In the genomic region with DNA sequence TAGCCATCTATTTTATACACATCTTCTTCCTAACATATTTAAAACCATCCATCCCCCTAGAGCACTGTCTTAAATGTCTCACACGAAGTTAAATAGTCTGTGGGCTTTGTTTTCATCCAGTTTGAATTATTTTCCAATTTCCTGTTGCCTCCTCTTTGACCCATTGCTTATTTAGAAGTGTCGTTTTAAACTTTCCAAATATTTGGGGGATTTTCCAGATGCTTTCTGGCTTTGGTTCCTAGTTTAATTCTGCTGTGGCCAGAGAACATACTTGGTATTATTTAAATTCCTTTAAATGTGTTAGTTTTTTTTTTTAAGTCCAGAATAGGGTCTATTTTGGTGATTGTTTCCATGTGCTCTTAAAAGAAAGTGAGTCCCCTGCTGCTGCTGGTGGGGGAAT, we compare ENCODE assay signal across 28 mouse cellular contexts.
DNase-seq lines count a peak whose midpoint lies in the region; ATAC-seq and TF ChIP-seq lines count a peak whose summit lies in the region.
"Had no signal": no experiment of that assay in that cellular context is flagged by ENCODE, and none has a peak within 500 bp of the region (broad histone marks: within the 10 kb centered on the region; RNA-seq: fewer than 3 reads in every experiment).

No protein-coding gene starts in this region.

- no peak overlapping the region for H3K9ac ChIP-seq in kidney, embryonic 15.5 days
- H3K9ac ChIP-seq in kidney, embryonic 14.5 days (ENCODE audit: low read depth, low read length): no peak overlapping the region
- H3K9ac ChIP-seq in liver, adult 2 months (ENCODE audit: low read depth, low read length): no peak overlapping the region
- H3K9ac ChIP-seq: embryonic facial prominence, embryonic 13.5 days; forebrain, embryonic 13.5 days; heart, embryonic 15.5 days; liver, embryonic 12.5 days; liver, postnatal 0 days; neural tube, embryonic 12.5 days had no signal

- no peak for TF ChIP-seq POLR2A in liver, adult 2 months (IDR thresholded peaks at IDR 0.05; ENCODE audit: extremely low read depth, insufficient read depth, low read length)
- TF ChIP-seq POLR2A in lung, adult 2 months (IDR thresholded peaks at IDR 0.05; ENCODE audit: borderline replicate concordance, extremely low read depth, low read depth, low read length): no peak

- ATAC-seq in kidney, embryonic 15.5 days (replicated peaks; ENCODE audit: low FRiP score): no peak
- ATAC-seq in kidney, embryonic 14.5 days (ENCODE audit: low FRiP score, low TSS enrichment): no peak
- ATAC-seq: CD4-positive, CD25-positive, alpha-beta regulatory T cell, adult 4 months; forebrain, embryonic 13.5 days; hindbrain, embryonic 16.5 days; liver, embryonic 12.5 days; liver, postnatal 0 days; midbrain, embryonic 16.5 days had no signal

- no peak for TF ChIP-seq CTCF in liver, adult 2 months (IDR thresholded peaks at IDR 0.05; ENCODE audit: low read depth, low read length)
- TF ChIP-seq CTCF in lung, adult 2 months (IDR thresholded peaks at IDR 0.05; ENCODE audit: insufficient read depth, low read length): no peak

- peak; percentile 46 for DNase-seq in liver, adult 2 months (ENCODE audit: extremely low read depth, low read depth, low spot score)
- no peak for DNase-seq in liver
- peak; percentile 25 for DNase-seq in lung, postnatal 10 days
- DNase-seq in lung, adult 2 months: no peak
- DNase-seq in layer of hippocampus, postnatal 10 days (ENCODE audit: low spot score in 2 of 2): no peak
- DNase-seq: adrenal gland, postnatal 25 days; cerebellum, adult 11-12 months; cerebellum, adult 9-11 months; embryo, embryonic 11 days; gastrocnemius, postnatal 25 days; layer of hippocampus, postnatal 36 days; left cerebral cortex, postnatal 4 days; liver, postnatal 0 days; right cerebral cortex, adult 18-20 months; spleen, adult 18-20 months; thymus, postnatal 14 days had no signal

- H3K9me3 ChIP-seq in kidney, embryonic 15.5 days (replicated peaks): no peaks in the 10 kb centered on the region
- no peaks in the 10 kb centered on the region for H3K9me3 ChIP-seq in kidney, embryonic 14.5 days (ENCODE audit: control insufficient read depth, low read length)
- H3K9me3 ChIP-seq: embryonic facial prominence, embryonic 13.5 days; forebrain, embryonic 13.5 days; heart, embryonic 10.5 days; heart, embryonic 15.5 days; liver, embryonic 12.5 days; neural tube, embryonic 12.5 days had no signal

- H3K79me2 ChIP-seq in liver, adult 2 months (ENCODE audit: control insufficient read depth, insufficient read depth, low read length): no peaks in the 10 kb centered on the region

- 0 out of 2 replicates have a peak overlapping the region, but pooled peaks have one; percentile 51 for H3K27ac ChIP-seq in kidney, embryonic 15.5 days
- no peak overlapping the region for H3K27ac ChIP-seq in kidney, embryonic 14.5 days (ENCODE audit: low read depth, low read length)
- no peak overlapping the region for H3K27ac ChIP-seq in liver, adult 2 months (replicated peaks; ENCODE audit: insufficient read depth, low read depth, low read length)
- H3K27ac ChIP-seq: embryonic facial prominence, embryonic 13.5 days; forebrain, embryonic 13.5 days; heart, embryonic 10.5 days; heart, embryonic 15.5 days; liver, embryonic 12.5 days; neural tube, embryonic 12.5 days had no signal

- WGBS in kidney, embryonic 15.5 days: 17% methylated on average over 2 of the region's 2 CpGs
- WGBS in kidney, embryonic 14.5 days: 30% methylated on average over 2 of the region's 2 CpGs
- WGBS in liver, adult 2 months: 47% methylated on average over 2 of the region's 2 CpGs
- WGBS in lung, adult 2 months: 26% methylated on average over 2 of the region's 2 CpGs

- no peaks in the 10 kb centered on the region for H3K4me1 ChIP-seq in kidney, embryonic 15.5 days
- no peaks in the 10 kb centered on the region for H3K4me1 ChIP-seq in kidney, embryonic 14.5 days (ENCODE audit: control insufficient read depth, insufficient read depth, low read length)
- no peaks in the 10 kb centered on the region for H3K4me1 ChIP-seq in liver, adult 2 months (ENCODE audit: control insufficient read depth, insufficient read depth, low read length)
- H3K4me1 ChIP-seq in lung, adult 2 months (ENCODE audit: control insufficient read depth, insufficient read depth, low read length): no peaks in the 10 kb centered on the region; the same call in 1 of the 2 replicates
- H3K4me1 ChIP-seq: forebrain, embryonic 13.5 days; heart, embryonic 10.5 days; heart, embryonic 15.5 days; liver, embryonic 12.5 days; neural tube, embryonic 12.5 days had no signal

- H3K4me3 ChIP-seq in kidney, embryonic 15.5 days (replicated peaks): no peak overlapping the region
- no peak overlapping the region for H3K4me3 ChIP-seq in kidney, embryonic 14.5 days (ENCODE audit: low read length)
- no peak overlapping the region for H3K4me3 ChIP-seq in liver, adult 2 months (ENCODE audit: insufficient read depth, low read depth, low read length)
- H3K4me3 ChIP-seq in lung, adult 2 months (replicated peaks; ENCODE audit: extremely low read depth, low read depth, low read length): no peak overlapping the region
- H3K4me3 ChIP-seq: embryonic facial prominence, embryonic 13.5 days; forebrain, embryonic 13.5 days; heart, embryonic 10.5 days; heart, embryonic 15.5 days; liver, embryonic 12.5 days; neural tube, embryonic 12.5 days had no signal

- H3K27me3 ChIP-seq in kidney, embryonic 15.5 days: no peaks in the 10 kb centered on the region
- H3K27me3 ChIP-seq in kidney, embryonic 14.5 days (ENCODE audit: control insufficient read depth, insufficient read depth, low read length): no peaks in the 10 kb centered on the region
- no peaks in the 10 kb centered on the region for H3K27me3 ChIP-seq in liver, adult 2 months (ENCODE audit: control insufficient read depth, insufficient read depth, low read length)
- H3K27me3 ChIP-seq: embryonic facial prominence, embryonic 13.5 days; forebrain, embryonic 13.5 days; heart, embryonic 15.5 days; liver, embryonic 12.5 days; neural tube, embryonic 12.5 days had no signal

- no peak overlapping the region for H3K4me2 ChIP-seq in kidney, embryonic 15.5 days
- no peak overlapping the region for H3K4me2 ChIP-seq in kidney, embryonic 14.5 days (replicated peaks; ENCODE audit: low read depth, low read length)
- H3K4me2 ChIP-seq: embryonic facial prominence, embryonic 13.5 days; forebrain, embryonic 13.5 days; heart, embryonic 15.5 days; liver, embryonic 12.5 days; midbrain, embryonic 11.5 days; neural tube, embryonic 12.5 days had no signal

- H3K36me3 ChIP-seq in kidney, embryonic 15.5 days: no peaks in the 10 kb centered on the region
- no peaks in the 10 kb centered on the region for H3K36me3 ChIP-seq in kidney, embryonic 14.5 days (ENCODE audit: control insufficient read depth, insufficient read depth, low read length)
- no peaks in the 10 kb centered on the region for H3K36me3 ChIP-seq in liver, adult 2 months (ENCODE audit: control insufficient read depth, insufficient read depth, low read length)
- H3K36me3 ChIP-seq: embryonic facial prominence, embryonic 13.5 days; heart, embryonic 10.5 days; heart, embryonic 15.5 days; liver, embryonic 12.5 days; neural tube, embryonic 12.5 days had no signal

Comparison
In these comparisons a context has a peak if more than half of its experiments do, and no peak if none do; other contexts are left out.
1. DNase-seq: peak in liver, adult 2 months (single experiment) and lung, postnatal 10 days (single experiment); none in liver (single experiment), lung, adult 2 months (single experiment) and layer of hippocampus, postnatal 10 days (0 of 2).